Mouse (Mus musculus) heart, adult 18-20 months (tissue): ENCODE results near the gene 2010111I01Rik. TPM values are rescaled to one million over a fixed set of nuclear protein-coding genes. Genes with fewer than 3 reads are reported as not detected.

Source experiments
- DNase-seq, 2 experiments: peaks; one replicate each; pipeline ENCODE4 v3.0.0; 2021 to 2022; ENCODE audit warnings: mixed read lengths in 1 of 2
- total RNA-seq, 2 experiments: library from RNA; stranded (reverse); gene quantifications; 2 replicates each; pipeline ENCODE4 v1.2.3; 2021

Gene 2010111I01Rik
- total RNA-seq, 2 experiments from 2014 or later, result 82.0 to 84.9 TPM

- DNase-seq, result peak; percentile 60 to 82
These were observed 147.4 kb downstream of the 2010111I01Rik start for GRCm38 (mm10) chr13:63112043-63112597.

GRCm38 (mm10) chr13:63112598-63113372 lies 148.1 kb downstream of the 2010111I01Rik start:
- peak in 1 of 2 experiments; percentile 53 for DNase-seq

DNA sequence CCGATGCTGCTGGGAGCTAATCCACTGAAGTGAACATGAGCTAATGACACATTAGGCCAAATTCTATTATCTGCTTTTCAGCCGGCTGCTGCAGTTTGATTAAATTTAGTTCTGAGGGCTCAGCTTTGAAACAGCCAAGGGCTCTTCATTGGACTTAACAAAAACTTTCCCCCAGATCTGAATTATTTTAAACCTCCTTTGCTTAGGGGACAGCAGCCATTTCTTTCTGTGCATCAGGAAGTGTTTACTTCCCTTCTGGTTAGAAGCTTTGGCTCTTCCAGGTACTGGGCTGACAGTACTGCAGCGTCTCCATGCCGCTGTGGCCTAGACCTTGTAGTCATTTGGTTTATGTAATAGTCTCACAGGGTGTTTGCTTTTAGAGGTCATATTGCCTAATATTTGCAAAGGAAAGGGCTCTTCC lies 149.2 kb downstream of the 2010111I01Rik start:
- peak in 1 of 2 experiments; percentile 53 for DNase-seq

GRCm38 (mm10) chr13:63115187-63115784 lies 150.6 kb downstream of the 2010111I01Rik start:
- DNase-seq, result no peak

GRCm38 (mm10) chr13:63117495-63118184 lies 152.9 kb downstream of the 2010111I01Rik start:
- peak in 1 of 2 experiments; percentile 47 for DNase-seq

DNA sequence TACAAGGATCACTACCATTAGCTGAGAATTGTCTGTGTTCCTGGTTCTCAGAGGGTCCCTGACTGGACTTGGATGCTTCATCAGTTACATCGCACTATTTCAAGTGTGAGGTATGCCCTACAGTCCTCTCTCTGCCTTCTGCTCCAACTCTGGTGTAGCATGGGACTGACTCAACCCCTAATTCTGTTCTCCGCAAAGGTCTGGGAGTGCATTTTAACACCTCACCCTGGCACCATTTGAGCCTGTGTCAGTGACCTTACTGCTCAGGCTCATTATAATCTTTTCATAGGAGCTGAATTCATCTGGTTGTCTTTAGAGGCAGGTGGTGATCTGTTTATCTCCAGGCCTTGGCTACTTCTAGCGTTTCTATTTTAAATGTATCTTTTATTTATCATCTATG lies 154.0 kb downstream of the 2010111I01Rik start:
- no peak for DNase-seq

DNA sequence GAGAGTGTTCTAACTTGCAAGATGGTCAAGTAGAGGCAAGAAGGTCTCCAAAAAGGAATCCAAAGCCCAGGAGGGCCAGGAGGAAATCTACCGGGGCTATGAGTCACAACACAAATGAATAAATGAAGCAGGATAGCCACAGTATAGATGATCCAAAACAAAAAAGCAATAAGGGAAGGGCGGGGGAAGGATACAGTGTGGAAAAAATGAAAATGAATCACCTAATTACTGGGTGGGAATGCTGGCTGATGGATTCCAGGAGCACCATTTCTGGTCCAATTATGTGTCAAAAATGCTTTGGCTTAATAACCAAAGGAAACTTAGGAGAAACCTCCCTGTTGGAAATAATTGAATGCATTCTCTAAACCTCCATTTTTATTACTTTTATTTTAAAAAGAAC lies 155.6 kb downstream of the 2010111I01Rik start:
- DNase-seq, result no peak

- no peak for DNase-seq
These were observed 157.1 kb downstream of the 2010111I01Rik start for GRCm38 (mm10) chr13:63121747-63122146.

DNA sequence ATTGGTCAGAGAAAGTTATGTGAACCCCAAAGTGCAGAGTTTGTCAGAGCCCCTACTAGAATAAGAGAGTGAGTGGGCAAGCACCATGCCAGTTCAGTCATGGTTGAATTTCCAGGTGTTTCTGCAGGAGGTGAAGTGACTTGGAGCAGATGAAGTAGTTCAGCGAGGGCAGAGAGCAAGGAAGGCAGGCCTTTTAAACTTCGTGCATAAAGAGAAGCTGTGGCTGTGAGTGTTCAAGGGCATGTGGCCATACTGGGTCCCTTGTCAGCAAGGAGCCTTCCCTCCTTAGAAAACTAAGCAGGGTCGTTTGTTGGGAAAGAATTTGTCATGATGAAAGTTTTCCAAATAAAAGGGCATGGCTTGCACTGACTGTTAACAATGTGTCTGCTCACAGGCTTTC lies 161.5 kb downstream of the 2010111I01Rik start:
- no peak for DNase-seq

- no peak for DNase-seq
These were observed 162.8 kb downstream of the 2010111I01Rik start for GRCm38 (mm10) chr13:63127516-63127915.

GRCm38 (mm10) chr13:63134879-63135421 lies 170.3 kb downstream of the 2010111I01Rik start:
- DNase-seq, result peak; percentile 71 to 75

GRCm38 (mm10) chr13:63135994-63136393 lies 171.3 kb downstream of the 2010111I01Rik start:
- DNase-seq, result no peak

DNA sequence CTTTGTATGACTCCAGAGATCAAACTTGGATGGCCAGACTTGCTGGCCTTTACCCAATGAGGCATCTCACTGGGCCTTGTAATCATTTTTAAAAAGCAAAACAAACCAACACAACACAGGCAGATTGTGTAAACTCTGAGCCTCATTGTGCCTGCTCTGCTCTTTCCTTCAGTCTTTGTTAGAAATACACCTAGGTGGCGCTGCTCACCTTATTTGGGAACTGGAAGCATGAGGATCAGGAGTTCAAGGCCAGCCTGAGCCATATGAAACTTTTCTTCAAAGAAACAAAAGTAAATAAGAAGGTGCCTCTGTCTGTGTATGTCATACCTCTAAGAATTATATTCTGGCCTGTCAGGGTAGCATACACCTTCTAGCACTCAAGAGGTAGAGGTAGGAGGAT lies 172.1 kb downstream of the 2010111I01Rik start:
- DNase-seq, result peak in 1 of 2 experiments; percentile 17

DNA sequence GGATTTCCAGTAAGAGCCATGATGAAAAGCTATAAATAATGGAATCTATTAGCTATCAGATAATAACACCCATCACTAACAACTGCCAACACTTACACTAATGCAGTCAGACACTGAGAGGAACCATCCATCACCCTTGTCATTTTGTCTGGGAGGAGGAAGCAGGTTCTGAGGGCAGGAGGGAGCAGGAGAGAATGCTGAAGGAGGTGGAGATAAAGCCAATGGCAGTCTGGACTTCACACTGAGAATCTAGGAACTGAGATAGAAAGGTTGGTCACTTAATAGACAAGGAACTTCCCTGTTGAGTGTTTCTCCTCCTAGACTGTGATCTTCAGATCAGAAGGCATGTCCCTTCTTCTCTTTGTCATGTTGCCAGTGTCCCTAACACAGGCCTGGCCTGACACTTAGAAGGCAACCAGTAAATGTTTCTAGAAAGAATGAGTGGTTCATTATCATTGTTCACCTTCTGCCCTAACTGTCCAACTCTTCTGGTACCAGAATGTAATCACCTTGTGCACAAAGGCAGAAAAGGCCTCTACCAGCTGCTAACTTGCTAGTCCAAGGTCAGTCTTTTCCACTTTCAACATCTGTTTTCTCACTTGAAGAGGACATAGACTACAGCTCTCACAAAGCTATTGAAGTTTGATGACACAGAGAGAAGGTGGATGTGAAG lies 173.8 kb downstream of the 2010111I01Rik start:
- peak in 1 of 2 experiments; percentile 30 for DNase-seq

DNA sequence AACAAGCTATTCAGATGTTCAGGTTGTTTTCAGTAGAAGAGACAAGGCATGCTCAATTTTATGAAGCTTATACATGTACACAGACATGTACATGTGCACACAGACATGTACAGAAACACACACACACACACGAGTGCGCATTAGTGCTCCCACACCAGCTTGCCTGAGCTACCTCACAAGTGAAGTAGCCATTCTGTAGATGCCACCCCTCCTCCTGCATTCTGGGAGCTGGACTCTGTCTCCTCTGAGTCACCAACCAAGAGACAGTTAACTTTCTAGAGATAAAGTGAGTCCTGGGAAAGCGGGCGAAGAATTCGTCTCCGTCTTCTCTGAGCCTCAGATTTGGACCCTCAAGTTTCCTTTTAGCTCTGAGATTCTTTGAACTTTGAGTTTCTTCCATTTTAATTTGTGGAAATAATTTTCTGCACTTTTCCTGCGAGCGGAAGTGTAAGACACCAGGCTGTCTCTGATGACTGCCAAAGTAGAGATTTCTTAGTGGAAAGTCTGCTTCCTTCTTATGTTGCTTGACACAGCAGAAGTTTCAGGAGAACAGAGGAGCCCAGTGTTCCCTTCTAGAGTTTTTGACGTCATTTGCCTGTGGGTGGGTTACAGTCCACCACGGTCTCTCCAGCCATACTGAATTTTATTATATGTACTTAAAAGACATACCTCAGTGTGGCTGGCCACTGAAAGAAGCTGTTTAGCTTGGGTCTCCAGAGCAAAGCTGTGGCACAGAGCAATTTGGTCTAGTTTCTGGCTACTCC lies 175.0 kb downstream of the 2010111I01Rik start:
- DNase-seq, result peak; percentile 59 to 71

DNA sequence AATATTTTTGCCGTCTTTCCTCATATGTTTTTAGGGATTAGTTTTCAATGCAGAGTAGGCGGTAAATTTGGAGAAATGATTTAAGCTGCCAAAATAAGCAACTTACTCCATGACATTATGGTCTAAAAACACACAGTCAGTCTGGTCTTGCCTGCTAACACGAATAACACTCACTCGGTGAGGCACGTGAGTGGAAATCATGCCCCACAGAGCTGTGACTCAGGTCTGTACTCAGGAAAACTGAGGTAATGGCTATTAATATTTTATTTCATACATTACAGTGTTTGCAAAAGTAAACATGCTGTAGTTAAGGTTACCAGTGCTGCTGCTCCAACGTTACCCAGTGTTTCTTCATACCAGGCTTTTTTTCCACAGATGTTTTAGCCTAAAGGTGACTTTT lies 176.1 kb downstream of the 2010111I01Rik start:
- peak; percentile 63 to 69 for DNase-seq

GRCm38 (mm10) chr13:63141275-63141674 lies 176.6 kb downstream of the 2010111I01Rik start:
- no peak for DNase-seq

GRCm38 (mm10) chr13:63146604-63147188 lies 182.0 kb downstream of the 2010111I01Rik start:
- no peak for DNase-seq

GRCm38 (mm10) chr13:63148157-63148556 lies 183.5 kb downstream of the 2010111I01Rik start:
- DNase-seq, result peak; percentile 23 to 44

DNA sequence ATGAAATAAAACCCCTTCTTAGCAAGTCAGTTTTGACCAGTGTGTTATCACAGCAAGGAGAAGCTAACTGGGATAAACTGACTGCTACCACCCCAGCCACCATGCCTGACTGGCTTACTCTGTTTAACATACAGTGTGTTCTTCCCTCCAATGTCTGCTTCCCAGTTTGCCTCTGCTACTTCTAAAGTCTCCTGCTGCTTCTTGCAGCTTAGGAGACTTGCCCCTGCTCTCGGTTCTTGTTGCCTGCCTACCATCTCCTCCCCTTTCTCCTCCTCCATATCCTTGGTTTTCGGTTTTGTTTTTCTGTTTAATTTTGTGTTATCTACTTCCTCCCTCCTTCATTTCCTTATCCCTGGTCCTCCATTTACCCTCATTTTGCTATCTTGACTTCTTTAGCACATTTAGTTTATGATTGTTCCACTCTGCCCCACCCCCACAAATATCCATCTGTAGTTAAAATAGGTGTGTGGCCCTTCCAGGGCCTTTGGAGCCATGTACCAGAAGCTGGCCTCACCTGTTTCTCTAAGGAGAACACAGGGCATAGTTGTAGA lies 185.9 kb downstream of the 2010111I01Rik start:
- DNase-seq, result peak in 1 of 2 experiments; percentile 15
